ENCODE assay signal across 14 mouse cellular contexts in genomic region chr4:130539053-130539452, GRCm38 (mm10). TPM values are rescaled to one million over a fixed set of nuclear protein-coding genes. Genes with fewer than 3 reads are reported as not detected.
"Had no signal": no experiment of that assay in that cellular context is flagged by ENCODE, and none has a peak within 500 bp of the region (broad histone marks: within the 10 kb centered on the region; RNA-seq: fewer than 3 reads in every experiment).

No protein-coding gene starts in this region.

- H3K4me2 ChIP-seq: limb, embryonic 15.5 days; liver, embryonic 12.5 days; lung, embryonic 14.5 days; midbrain, embryonic 11.5 days had no signal

- H3K36me3 ChIP-seq: limb, embryonic 15.5 days; liver, embryonic 12.5 days had no signal

- H3K4me3 ChIP-seq: limb, embryonic 15.5 days; liver, embryonic 12.5 days had no signal

- H3K9me3 ChIP-seq: limb, embryonic 15.5 days; liver, embryonic 12.5 days had no signal

- H3K27me3 ChIP-seq: limb, embryonic 15.5 days; liver, embryonic 12.5 days had no signal

- H3K27ac ChIP-seq: kidney, postnatal 0 days; limb, embryonic 15.5 days; liver, embryonic 12.5 days; stomach, postnatal 0 days had no signal

- H3K4me1 ChIP-seq: limb, embryonic 15.5 days; liver, embryonic 12.5 days had no signal

- DNase-seq: kidney, adult 9 months; kidney, postnatal 36 days; lung, embryonic 14.5 days; lung, postnatal 10 days; lung, postnatal 4 days; thymus, postnatal 4 days had no signal

- H3K9ac ChIP-seq: limb, embryonic 15.5 days; liver, embryonic 12.5 days; lung, embryonic 14.5 days had no signal

- ATAC-seq: liver, embryonic 12.5 days had no signal

RNA-seq across cellular contexts. Expression of gene Nkain1, which starts 34.9 kb away (rescaled TPM):
- total RNA-seq: megakaryocyte, adult 5-6 weeks; neutrophil, adult 5-6 weeks had no signal
- polyA plus RNA-seq: liver, embryonic 16.5 days had no signal
